Mouse (Mus musculus) stomach, embryonic 14.5 days (tissue): ENCODE results near the gene Hnrnpa0. TPM values are rescaled to one million over a fixed set of nuclear protein-coding genes. Genes with fewer than 3 reads are reported as not detected.

ENCODE experiments used
- ATAC-seq: fragments of 200-750 bp; cut with Nextera tagmentation; 2 replicates; pipeline ENCODE4 v1.8.0; 2017; ENCODE audit warnings: low read depth, moderate TSS enrichment; ENCODE audit not compliant: insufficient number of reproducible peaks, insufficient read depth, low FRiP score
- H3K27ac ChIP-seq: fragments of 300-500 bp; sonication (generic); 2 replicates; pipeline ENCODE4 v1.5.1; 2014; ENCODE audit warnings: mild to moderate bottlenecking, low read length, moderate library complexity, mixed read lengths
- H3K27me3 ChIP-seq: fragments of 300-500 bp; sonication (generic); 2 replicates; pipeline ENCODE4 v1.6.1; 2014; ENCODE audit warnings: low read length, control low read depth, mixed read lengths; ENCODE audit not compliant: control insufficient read depth, insufficient read depth
- H3K36me3 ChIP-seq: fragments of 300-500 bp; sonication (generic); 2 replicates; pipeline ENCODE4 v1.6.1; 2014; ENCODE audit warnings: mild to moderate bottlenecking, control low read depth, low read length, moderate library complexity, mixed read lengths; ENCODE audit not compliant: control insufficient read depth, insufficient read depth
- H3K4me1 ChIP-seq: fragments of 300-500 bp; sonication (generic); 2 replicates; pipeline ENCODE4 v1.6.1; 2014; ENCODE audit warnings: low read length, control low read depth, mixed read lengths; ENCODE audit not compliant: control insufficient read depth, insufficient read depth
- H3K4me2 ChIP-seq: fragments of 300-500 bp; sonication (generic); replicated peaks from 2 replicates; pipeline ENCODE4 v1.6.1; 2014; ENCODE audit warnings: low read depth, low read length, control low read depth
- H3K4me3 ChIP-seq: fragments of 300-500 bp; sonication (generic); 2 replicates; pipeline ENCODE4 v1.5.1; 2014; ENCODE audit warnings: low read depth, low read length, control low read depth
- H3K9ac ChIP-seq: fragments of 300-500 bp; sonication (generic); replicated peaks from 2 replicates; pipeline ENCODE4 v1.6.1; 2014; ENCODE audit warnings: low read depth, mild to moderate bottlenecking, control low read depth, low read length, moderate library complexity, mixed read lengths
- H3K9me3 ChIP-seq: fragments of 300-500 bp; sonication (generic); 2 replicates; pipeline ENCODE4 v1.6.1; 2016; ENCODE audit warnings: low read depth, low read length, control low read depth; ENCODE audit not compliant: control insufficient read depth
- WGBS: fragments of 180-500 bp; shearing (Covaris S2); extraction: QIAGEN DNeasy Blood & Tissue Kit; methylation state at CpG from one replicate; pipeline ENCODE4 v1.1.7; 2014; 5-methylcytosine and 5-hydroxymethylcytosine counted together
- polyA plus RNA-seq: library from polyadenylated mRNA; unstranded; fragments of >200 nt; fragmentation: Nextera tagmentation; extraction: Ambion mirVana; gene quantifications from 2 replicates; pipeline ENCODE4 v1.2.1, GENCODE M21; 2014

The Hnrnpa0 gene
- polyA plus RNA-seq, 1 experiment from 2014 or later, result 53.1 TPM

DNA sequence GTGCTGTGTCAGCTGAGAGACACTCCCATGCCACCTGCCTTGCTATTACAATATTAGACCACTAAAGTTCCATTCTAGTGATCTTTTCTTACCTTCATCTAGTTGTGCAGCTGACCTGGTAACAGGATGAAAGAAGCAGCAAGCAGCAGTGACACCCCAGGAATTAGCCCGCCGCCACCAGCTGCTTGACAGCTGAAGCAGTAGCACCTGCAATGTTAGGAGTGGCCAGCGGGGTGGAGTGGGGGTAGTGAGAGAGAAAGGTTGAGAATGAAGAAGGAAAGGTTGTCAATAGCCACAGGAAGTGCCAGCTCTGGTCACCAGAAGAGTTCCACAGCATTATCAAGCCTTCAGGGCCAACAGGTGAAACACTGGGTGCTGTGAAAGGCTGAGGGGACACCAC is 3.3 kb upstream of the Hnrnpa0 start:
- no peak for ATAC-seq
- H3K9ac ChIP-seq, result no peak overlapping the region
- no peak overlapping the region for H3K4me2 ChIP-seq
- H3K27me3 ChIP-seq, result no peaks in the 10 kb centered on the region
- 0 out of 2 replicates have a peak, but pooled peaks cover 7% of the 10 kb centered on the region for H3K4me1 ChIP-seq
- WGBS, result 41% methylated on average over 3 of the region's 3 CpGs
- H3K9me3 ChIP-seq, result 0 out of 2 replicates have a peak, but pooled peaks cover 4% of the 10 kb centered on the region
- no peak overlapping the region for H3K4me3 ChIP-seq
- H3K27ac ChIP-seq, result no peak overlapping the region
- H3K36me3 ChIP-seq, result no peaks in the 10 kb centered on the region; the same call in 1 of the 2 replicates

- Histone ChIP-seq H3K4me2 (peak overlapping the region; percentile 64), H3K4me3 (peak overlapping the region; percentile 97), H3K27ac (peak overlapping the region; percentile 99), H3K9me3 (no peaks in the 10 kb centered on the region), H3K4me1 (peaks cover 18% of the 10 kb centered on the region; the same call in 1 of the 2 replicates), H3K9ac (peak overlapping the region; percentile 100), H3K36me3 (peaks cover 9% of the 10 kb centered on the region; the same call in 1 of the 2 replicates), H3K27me3 (no peaks in the 10 kb centered on the region)
- WGBS, result 26% methylated on average over 4 of the region's 4 CpGs
- no peak for ATAC-seq
Observed at GRCm38 (mm10) chr13:58129687-58130246, 1.4 kb upstream of the Hnrnpa0 start.

DNA sequence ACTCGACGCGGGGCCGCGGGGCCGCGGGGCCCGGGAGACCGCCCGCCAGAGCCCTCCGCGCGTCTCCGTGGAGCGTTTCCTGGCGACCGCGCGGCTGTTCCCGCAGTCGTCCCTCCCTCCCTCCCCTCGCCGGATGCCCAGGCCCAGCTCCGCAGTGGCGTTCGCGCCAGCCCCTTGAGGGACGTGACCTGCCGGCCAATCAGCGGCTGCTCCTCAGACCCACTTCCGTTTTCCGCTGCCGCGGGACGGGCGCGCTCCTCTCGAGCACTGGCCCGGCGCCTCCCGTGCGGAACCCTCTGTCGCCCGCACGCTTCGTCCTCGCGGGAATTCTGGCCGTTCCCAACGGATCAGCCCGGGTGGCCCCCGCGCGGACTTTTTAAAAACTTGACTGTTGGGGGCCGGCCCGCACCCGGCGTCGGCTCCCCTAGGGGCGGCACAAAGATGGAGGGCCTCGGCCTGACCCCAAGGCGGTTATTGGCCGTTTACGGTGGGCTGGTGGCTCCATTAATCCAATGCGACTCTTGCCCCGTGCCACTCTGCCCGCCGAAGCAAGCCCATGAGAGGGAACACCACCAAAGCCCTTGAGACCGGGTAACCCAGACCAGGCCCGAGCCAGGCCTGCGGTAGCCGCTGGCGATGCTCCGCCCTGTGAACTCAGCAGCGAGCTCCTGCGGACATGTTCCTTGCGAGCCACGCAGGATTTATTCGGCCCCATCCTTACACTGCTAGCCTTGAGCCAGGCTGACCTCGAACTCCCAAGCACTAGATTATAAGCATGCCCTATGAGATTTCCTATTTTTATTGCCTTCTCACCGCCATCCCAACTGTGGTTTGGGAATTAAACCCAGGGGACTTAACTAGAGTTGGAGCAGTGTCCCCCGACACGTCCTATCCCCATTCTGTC is 664 bp upstream of the Hnrnpa0 start:
- Histone ChIP-seq H3K9ac (peak overlapping the region; percentile 100), H3K4me2 (peak overlapping the region; percentile 64), H3K27me3 (no peaks in the 10 kb centered on the region), H3K27ac (peak overlapping the region; percentile 99), H3K4me1 (peaks cover 25% of the 10 kb centered on the region; the same call in 1 of the 2 replicates), H3K36me3 (peaks cover 9% of the 10 kb centered on the region; the same call in 1 of the 2 replicates), H3K9me3 (no peaks in the 10 kb centered on the region), H3K4me3 (peak overlapping the region; percentile 97)
- under 1% methylated on average over 66 of the region's 83 CpGs for WGBS
- peak; percentile 96 for ATAC-seq

DNA sequence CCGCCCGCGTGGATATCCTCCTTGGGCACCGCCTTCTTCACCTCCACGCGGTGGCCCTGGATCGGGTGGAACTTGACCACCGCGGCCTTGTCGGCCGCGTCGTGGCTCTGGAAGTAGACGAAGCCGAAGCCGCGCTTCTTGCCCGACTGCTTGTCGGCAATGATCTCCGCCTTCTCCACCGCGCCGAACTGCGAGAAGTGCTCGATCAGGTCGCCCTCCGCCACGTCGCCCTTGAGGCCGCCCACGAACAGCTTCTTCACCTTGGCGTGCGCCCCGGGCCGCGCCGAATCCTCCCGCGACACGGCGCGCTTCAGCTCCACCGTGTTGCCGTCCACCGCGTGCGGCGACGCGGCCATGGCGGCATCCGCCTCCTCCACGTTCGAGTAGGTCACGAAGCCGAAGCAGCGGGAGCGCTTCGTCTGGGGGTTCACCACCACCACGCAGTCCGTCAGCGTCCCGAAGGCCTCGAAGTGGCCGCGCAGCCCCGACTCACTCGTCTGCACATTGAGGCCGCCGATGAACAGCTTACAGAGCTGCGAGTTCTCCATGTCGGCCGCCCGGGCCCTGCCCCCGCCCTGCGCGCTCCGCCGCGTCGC is 492 bp downstream of the Hnrnpa0 start:
- no peaks in the 10 kb centered on the region for H3K27me3 ChIP-seq
- WGBS, result under 1% methylated on average over 69 of the region's 81 CpGs
- peak overlapping the region; percentile 97 for H3K4me3 ChIP-seq
- H3K9me3 ChIP-seq, result no peaks in the 10 kb centered on the region
- H3K9ac ChIP-seq, result peak overlapping the region; percentile 100
- peak; percentile 29 for ATAC-seq
- peak overlapping the region; percentile 62 for H3K4me2 ChIP-seq
- peaks cover 32% of the 10 kb centered on the region; the same call in 1 of the 2 replicates for H3K4me1 ChIP-seq
- peaks cover 9% of the 10 kb centered on the region; the same call in 1 of the 2 replicates for H3K36me3 ChIP-seq
- H3K27ac ChIP-seq, result peak overlapping the region; percentile 99

DNA sequence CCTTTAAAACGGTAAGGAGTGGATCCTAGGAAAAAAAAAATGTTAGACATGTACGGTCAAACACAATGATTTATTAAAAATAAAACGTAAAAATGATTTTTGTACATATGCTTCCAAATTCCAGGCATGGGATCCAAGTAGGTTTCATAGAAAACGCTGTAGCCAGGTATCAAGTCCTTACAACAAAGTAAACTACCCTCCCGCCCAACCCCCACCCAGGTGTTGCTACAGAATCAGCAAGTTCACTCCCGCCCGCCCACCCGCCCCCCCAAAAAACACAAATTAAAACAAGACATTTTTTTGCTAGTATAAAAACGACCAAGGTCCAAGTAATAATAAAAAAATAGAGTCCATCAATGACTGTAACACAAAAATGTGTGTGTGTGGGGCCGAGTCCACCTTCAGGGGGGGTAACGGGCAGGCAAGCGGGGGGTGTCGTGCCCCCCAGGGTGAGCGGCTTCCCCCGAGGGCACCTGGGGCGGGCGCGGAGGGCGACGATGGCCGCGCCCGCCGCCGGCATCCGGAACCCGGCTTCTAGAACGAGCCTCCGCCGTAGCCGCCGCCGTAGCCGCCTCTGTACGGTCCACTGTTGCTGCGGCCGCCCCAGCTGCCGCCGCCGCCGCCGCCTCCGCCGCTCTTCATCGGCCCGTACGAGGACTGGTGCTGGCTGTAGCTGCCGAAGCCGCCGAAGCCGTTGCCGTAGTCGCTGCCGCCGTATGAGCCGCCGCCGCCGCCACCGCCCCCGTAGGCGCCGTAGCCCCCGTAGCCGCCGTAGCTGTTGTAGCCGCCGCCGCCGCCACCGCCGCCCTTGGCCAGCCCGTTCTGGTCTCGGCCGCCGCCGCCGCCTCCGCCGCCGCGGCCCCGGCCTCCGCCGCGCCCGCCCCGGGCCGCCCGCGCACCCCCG is 1.2 kb downstream of the Hnrnpa0 start:
- Histone ChIP-seq H3K27me3 (no peaks in the 10 kb centered on the region), H3K9me3 (no peaks in the 10 kb centered on the region), H3K4me2 (peak overlapping the region; percentile 62), H3K36me3 (peaks cover 9% of the 10 kb centered on the region; the same call in 1 of the 2 replicates), H3K27ac (peak overlapping the region; percentile 99), H3K4me1 (peaks cover 32% of the 10 kb centered on the region; the same call in 1 of the 2 replicates), H3K9ac (peak overlapping the region; percentile 100), H3K4me3 (peak overlapping the region; percentile 97)
- WGBS, result under 1% methylated on average over 66 of the region's 92 CpGs
- no peak for ATAC-seq

- H3K9me3 ChIP-seq, result no peaks in the 10 kb centered on the region
- ATAC-seq, result no peak
- 26% methylated on average over 7 of the region's 7 CpGs for WGBS
- H3K27ac ChIP-seq, result no peak overlapping the region
- peak overlapping the region; percentile 97 for H3K4me3 ChIP-seq
- H3K36me3 ChIP-seq, result peaks cover 9% of the 10 kb centered on the region; the same call in 1 of the 2 replicates
- peaks cover 32% of the 10 kb centered on the region; the same call in 1 of the 2 replicates for H3K4me1 ChIP-seq
- no peak overlapping the region for H3K9ac ChIP-seq
- no peaks in the 10 kb centered on the region for H3K27me3 ChIP-seq
- H3K4me2 ChIP-seq, result peak overlapping the region; percentile 62
Observed at GRCm38 (mm10) chr13:58126126-58126525, 2.2 kb downstream of the Hnrnpa0 start.

- WGBS, result 53% methylated on average over 2 of the region's 2 CpGs
- H3K9me3 ChIP-seq, result no peaks in the 10 kb centered on the region
- no peak overlapping the region for H3K4me3 ChIP-seq
- 0 out of 2 replicates have a peak overlapping the region, but pooled peaks have one; percentile 62 for H3K4me2 ChIP-seq
- no peak overlapping the region for H3K9ac ChIP-seq
- H3K4me1 ChIP-seq, result peaks cover 31% of the 10 kb centered on the region; the same call in 1 of the 2 replicates
- H3K27me3 ChIP-seq, result no peaks in the 10 kb centered on the region
- H3K36me3 ChIP-seq, result peaks cover 9% of the 10 kb centered on the region; the same call in 1 of the 2 replicates
- no peak for ATAC-seq
- no peak overlapping the region for H3K27ac ChIP-seq
Observed at GRCm38 (mm10) chr13:58124989-58125388, 3.4 kb downstream of the Hnrnpa0 start.
